Mouse (Mus musculus) liver, embryonic 11.5 days (tissue): Measurements from ENCODE around the gene Kpna2. TPM values are rescaled to one million over a fixed set of nuclear protein-coding genes. Genes with fewer than 3 reads are reported as not detected.

Source experiments
- ATAC-seq: fragments of 200-750 bp; cut with Nextera tagmentation; replicated peaks from 2 replicates; pipeline ENCODE4 v1.8.0; 2017; ENCODE audit warnings: moderate number of reproducible peaks, mild to moderate bottlenecking, moderate TSS enrichment, moderate library complexity; ENCODE audit not compliant: low FRiP score
- DNase-seq: peaks from one replicate; pipeline ENCODE4 v3.0.0-alpha.2; 2017; ENCODE audit warnings: low spot score
- H3K27ac ChIP-seq: fragments of 300-500 bp; sonication (generic); 2 replicates; pipeline ENCODE4 v1.5.1; 2014; ENCODE audit warnings: mild to moderate bottlenecking, low read depth, low read length, control low read depth
- H3K27me3 ChIP-seq: fragments of 300-500 bp; sonication (generic); replicated peaks from 2 replicates; pipeline ENCODE4 v1.6.1; 2014; ENCODE audit warnings: low read length, mixed read lengths; ENCODE audit not compliant: control insufficient read depth, insufficient read depth
- H3K36me3 ChIP-seq: fragments of 300-500 bp; sonication (generic); 2 replicates; pipeline ENCODE4 v1.6.1; 2014; ENCODE audit warnings: mild to moderate bottlenecking, low read length, moderate library complexity, mixed read lengths; ENCODE audit not compliant: control insufficient read depth, insufficient read depth
- H3K4me1 ChIP-seq: fragments of 300-500 bp; sonication (generic); replicated peaks from 2 replicates; pipeline ENCODE4 v1.6.1; 2014; ENCODE audit warnings: low read length, mixed read lengths; ENCODE audit not compliant: control insufficient read depth, insufficient read depth
- H3K4me2 ChIP-seq: fragments of 300-500 bp; sonication (generic); 2 replicates; pipeline ENCODE4 v1.6.1; 2014; ENCODE audit warnings: mild to moderate bottlenecking, control low read depth, moderate library complexity
- H3K4me3 ChIP-seq: fragments of 300-500 bp; sonication (generic); 2 replicates; pipeline ENCODE4 v1.5.1; 2014; ENCODE audit warnings: low read depth, low read length, control low read depth
- H3K9ac ChIP-seq: fragments of 300-500 bp; sonication (generic); 2 replicates; pipeline ENCODE4 v1.6.1; 2014; ENCODE audit warnings: low read depth, low read length, control low read depth
- H3K9me3 ChIP-seq: fragments of 300-500 bp; sonication (generic); 2 replicates; pipeline ENCODE4 v1.6.1; 2016; ENCODE audit warnings: low read length, inconsistent platforms, mixed read lengths; ENCODE audit not compliant: control insufficient read depth
- WGBS: fragments of 180-500 bp; shearing (Covaris S2); extraction: QIAGEN DNeasy Blood & Tissue Kit; methylation state at CpG from one replicate; pipeline ENCODE4 v1.1.7; 2014; 5-methylcytosine and 5-hydroxymethylcytosine counted together
- polyA plus RNA-seq: library from polyadenylated mRNA; unstranded; fragments of >200 nt; fragmentation: Nextera tagmentation; extraction: Ambion mirVana; gene quantifications from 2 replicates; pipeline ENCODE4 v1.2.1, GENCODE M21; 2014

The Kpna2 gene
- polyA plus RNA-seq, 1 experiment from 2014 or later: 448 TPM

DNA sequence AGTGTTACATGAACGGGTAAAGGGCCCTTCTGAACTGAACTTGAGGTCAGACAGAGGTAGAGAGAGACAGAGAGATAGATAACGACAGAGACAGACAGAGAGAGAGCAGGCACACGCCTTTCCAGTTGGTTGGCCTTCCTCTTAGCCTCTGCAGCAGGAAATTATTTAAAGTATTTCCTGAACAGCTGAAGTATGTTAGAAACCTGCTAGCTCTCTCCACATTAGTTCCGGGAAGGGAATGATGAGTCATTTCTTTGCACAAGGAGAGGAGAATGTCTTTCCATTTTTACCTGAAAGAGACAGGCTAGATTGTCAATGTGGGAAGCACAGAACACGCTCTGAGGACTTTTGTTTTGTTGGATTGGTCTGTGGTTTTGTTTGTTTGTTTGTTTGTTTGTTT lies 17.0 kb downstream of the Kpna2 start:
- no peak overlapping the region for H3K4me2 ChIP-seq
- H3K27me3 ChIP-seq: no peaks in the 10 kb centered on the region
- no peak for DNase-seq
- no peaks in the 10 kb centered on the region for H3K9me3 ChIP-seq
- H3K27ac ChIP-seq: no peak overlapping the region
- peaks cover 6% of the 10 kb centered on the region; the same call in 1 of the 2 replicates for H3K36me3 ChIP-seq
- H3K9ac ChIP-seq: no peak overlapping the region
- 46% methylated on average over 5 of the region's 5 CpGs for WGBS
- no peaks in the 10 kb centered on the region for H3K4me1 ChIP-seq
- H3K4me3 ChIP-seq: no peak overlapping the region
- no peak for ATAC-seq

DNA sequence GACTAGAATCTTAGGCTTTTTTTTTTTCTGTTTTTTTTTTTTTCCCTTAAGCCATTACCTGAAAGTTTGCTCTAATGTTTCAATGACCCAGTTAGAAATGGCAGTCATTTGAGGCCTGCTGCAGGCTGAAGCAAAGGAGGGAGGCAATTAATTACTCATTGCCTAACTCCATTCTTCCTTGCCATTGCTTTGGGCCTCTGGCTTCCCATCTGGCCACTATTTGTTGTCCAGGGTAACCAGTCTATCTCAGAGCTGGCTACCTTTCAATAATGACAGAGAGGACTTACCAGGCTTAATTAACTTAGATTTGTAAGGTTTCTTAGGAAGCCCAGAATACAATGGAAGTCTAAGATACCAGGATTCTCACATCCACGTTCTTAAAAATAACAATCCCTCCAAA lies 17.6 kb downstream of the Kpna2 start:
- Histone ChIP-seq H3K4me2 (no peak overlapping the region), H3K27me3 (no peaks in the 10 kb centered on the region), H3K9ac (no peak overlapping the region), H3K9me3 (no peaks in the 10 kb centered on the region), H3K36me3 (peaks cover 2% of the 10 kb centered on the region; the same call in 1 of the 2 replicates), H3K4me1 (no peaks in the 10 kb centered on the region), H3K27ac (no peak overlapping the region), H3K4me3 (no peak overlapping the region)
- ATAC-seq: no peak
- DNase-seq: no peak
- WGBS: 74% methylated on average over 1 of the region's 1 CpGs

- H3K4me3 ChIP-seq: no peak overlapping the region
- ATAC-seq (no peak), DNase-seq (no peak)
- H3K4me2 ChIP-seq: no peak overlapping the region
- H3K4me1 ChIP-seq: peaks cover 4% of the 10 kb centered on the region; the same call in 1 of the 2 replicates
- no peak overlapping the region for H3K9ac ChIP-seq
- H3K27me3 ChIP-seq: no peaks in the 10 kb centered on the region
- no peaks in the 10 kb centered on the region for H3K36me3 ChIP-seq
- no peak overlapping the region for H3K27ac ChIP-seq
- no peaks in the 10 kb centered on the region for H3K9me3 ChIP-seq
- WGBS: 26% methylated on average over 7 of the region's 7 CpGs
Observed at GRCm38 (mm10) chr11:106980455-106980854, 18.9 kb downstream of the Kpna2 start.

GRCm38 (mm10) chr11:106976194-106976593 lies 23.1 kb downstream of the Kpna2 start:
- Histone ChIP-seq H3K36me3 (no peaks in the 10 kb centered on the region), H3K27me3 (no peaks in the 10 kb centered on the region), H3K9me3 (no peaks in the 10 kb centered on the region), H3K4me1 (peaks cover 4% of the 10 kb centered on the region; the same call in 1 of the 2 replicates), H3K4me3 (no peak overlapping the region), H3K9ac (no peak overlapping the region), H3K27ac (no peak overlapping the region), H3K4me2 (no peak overlapping the region)
- 90% methylated on average over 8 of the region's 8 CpGs for WGBS
- ATAC-seq: 0 out of 2 replicates have a peak, but pooled peaks have one; percentile 25
- DNase-seq: no peak

DNA sequence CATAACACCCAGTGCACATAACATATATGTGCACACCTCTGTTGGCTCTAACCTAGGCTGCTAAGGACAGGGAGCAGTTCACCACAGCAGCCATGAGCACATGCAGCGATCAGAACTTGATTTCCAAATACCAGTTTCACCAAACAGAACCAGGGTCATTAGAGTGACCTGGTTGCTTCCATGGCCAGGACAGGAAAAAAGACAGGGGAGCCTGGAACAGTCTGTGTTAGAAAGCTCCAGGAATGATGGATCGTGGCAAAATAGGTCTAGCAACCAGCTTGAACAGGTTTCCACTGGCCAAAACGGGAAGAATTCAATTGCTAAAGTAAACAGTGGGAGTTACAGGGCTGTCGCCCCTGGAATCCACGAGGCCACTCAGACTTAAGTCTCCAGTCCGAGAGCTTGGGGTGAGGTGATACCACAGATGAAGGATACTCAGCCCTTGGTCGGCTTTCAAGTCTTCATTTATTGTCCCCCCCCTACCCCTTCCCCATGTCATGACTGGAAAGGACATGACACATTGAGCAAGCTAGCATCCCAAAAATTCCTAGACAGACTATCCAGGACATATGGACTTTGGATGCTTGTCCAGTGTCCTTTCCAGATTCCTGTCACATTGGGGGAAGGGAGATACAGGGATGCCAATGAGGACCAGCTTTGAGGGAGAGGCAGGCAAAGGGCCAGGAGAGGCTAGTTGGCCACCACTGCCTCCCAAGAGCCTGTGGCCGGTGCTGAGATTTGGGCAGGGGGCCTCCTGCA lies 23.7 kb downstream of the Kpna2 start:
- ATAC-seq (no peak), DNase-seq (no peak)
- Histone ChIP-seq H3K4me2 (no peak overlapping the region), H3K4me1 (peaks cover 4% of the 10 kb centered on the region; the same call in 1 of the 2 replicates), H3K36me3 (no peaks in the 10 kb centered on the region), H3K27ac (no peak overlapping the region), H3K27me3 (no peaks in the 10 kb centered on the region), H3K9me3 (no peaks in the 10 kb centered on the region), H3K9ac (no peak overlapping the region), H3K4me3 (no peak overlapping the region)
- 65% methylated on average over 8 of the region's 8 CpGs for WGBS

GRCm38 (mm10) chr11:106974440-106974839 lies 24.9 kb downstream of the Kpna2 start:
- Histone ChIP-seq H3K36me3 (no peaks in the 10 kb centered on the region), H3K4me3 (no peak overlapping the region), H3K4me1 (peaks cover 4% of the 10 kb centered on the region; the same call in 1 of the 2 replicates), H3K9me3 (no peaks in the 10 kb centered on the region), H3K27ac (no peak overlapping the region), H3K27me3 (no peaks in the 10 kb centered on the region), H3K4me2 (no peak overlapping the region), H3K9ac (no peak overlapping the region)
- 77% methylated on average over 2 of the region's 2 CpGs for WGBS
- no peak for ATAC-seq
- DNase-seq: no peak

DNA sequence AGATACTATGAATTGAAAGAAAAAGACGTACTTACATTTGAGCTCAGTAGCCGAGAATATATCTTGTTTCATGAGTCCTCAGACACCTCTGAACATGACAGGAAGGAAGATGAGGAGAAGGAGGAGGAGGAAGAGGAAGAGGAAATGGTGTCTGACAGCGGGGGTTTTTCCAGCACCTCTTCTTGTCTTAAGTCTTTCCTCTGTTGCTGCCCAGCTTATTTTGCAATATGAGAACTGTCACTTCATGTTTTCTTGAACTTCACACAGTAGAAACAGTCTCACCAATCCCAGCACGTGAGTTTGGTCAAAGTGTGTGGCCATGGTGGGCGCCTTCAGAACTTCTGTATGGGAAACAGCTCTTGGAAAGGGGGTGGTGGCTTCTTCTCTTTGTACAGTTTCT lies 26.3 kb downstream of the Kpna2 start:
- no peak for ATAC-seq
- H3K27me3 ChIP-seq: no peaks in the 10 kb centered on the region
- H3K4me3 ChIP-seq: no peak overlapping the region
- no peaks in the 10 kb centered on the region for H3K36me3 ChIP-seq
- H3K9me3 ChIP-seq: no peaks in the 10 kb centered on the region
- 58% methylated on average over 5 of the region's 5 CpGs for WGBS
- DNase-seq: no peak
- peaks cover 4% of the 10 kb centered on the region; the same call in 1 of the 2 replicates for H3K4me1 ChIP-seq
- no peak overlapping the region for H3K27ac ChIP-seq
- no peak overlapping the region for H3K9ac ChIP-seq
- H3K4me2 ChIP-seq: no peak overlapping the region

GRCm38 (mm10) chr11:106969798-106970197 lies 29.5 kb downstream of the Kpna2 start:
- no peak overlapping the region for H3K4me2 ChIP-seq
- 89% methylated on average over 8 of the region's 8 CpGs for WGBS

DNA sequence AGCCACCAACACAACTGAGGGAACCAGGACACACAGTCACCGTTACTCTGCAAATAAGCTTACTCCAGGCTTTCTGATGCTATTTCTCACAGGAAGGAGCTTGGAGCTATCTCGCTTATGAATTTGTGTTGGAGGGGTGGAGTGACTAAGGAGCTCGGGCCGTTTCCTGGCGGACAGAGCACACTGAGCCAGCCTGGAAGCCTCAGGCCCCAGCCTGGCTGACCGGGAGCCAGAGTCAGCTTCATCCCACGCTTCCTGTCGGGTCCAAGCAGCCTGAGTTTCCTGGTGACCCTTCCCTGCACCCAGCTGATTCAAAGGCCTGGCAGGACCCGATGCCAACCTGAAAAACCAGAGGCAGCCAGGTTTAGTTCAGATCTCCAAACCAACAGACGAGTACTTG lies 31.7 kb downstream of the Kpna2 start:
- no peaks in the 10 kb centered on the region for H3K27me3 ChIP-seq
- DNase-seq: no peak
- H3K4me2 ChIP-seq: no peak overlapping the region
- no peaks in the 10 kb centered on the region for H3K36me3 ChIP-seq
- 57% methylated on average over 10 of the region's 10 CpGs for WGBS
- H3K4me1 ChIP-seq: no peaks in the 10 kb centered on the region
- no peaks in the 10 kb centered on the region for H3K9me3 ChIP-seq
- no peak overlapping the region for H3K9ac ChIP-seq
- ATAC-seq: no peak
- H3K4me3 ChIP-seq: no peak overlapping the region
- H3K27ac ChIP-seq: no peak overlapping the region; the same call in 1 of the 2 replicates

More at GRCm38 (mm10) chr11:106969798-106970197, 29.5 kb downstream of the Kpna2 start:
- Histone ChIP-seq H3K27me3 (no peaks in the 10 kb centered on the region), H3K4me3 (no peak overlapping the region), H3K9me3 (no peaks in the 10 kb centered on the region), H3K36me3 (no peaks in the 10 kb centered on the region), H3K4me1 (no peaks in the 10 kb centered on the region), H3K27ac (no peak overlapping the region), H3K9ac (no peak overlapping the region)
- ATAC-seq (no peak), DNase-seq (no peak)
